13 mouse cellular contexts compared by ENCODE assay signal in genomic region chr12:42063745-42064144, GRCm38 (mm10).
"Had no signal": no experiment of that assay in that cellular context is flagged by ENCODE, and none has a peak within 500 bp of the region (broad histone marks: within the 10 kb centered on the region; RNA-seq: fewer than 3 reads in every experiment).

No protein-coding gene starts in this region.

- H3K27ac ChIP-seq: hindbrain, postnatal 0 days; limb, embryonic 10.5 days; liver, embryonic 14.5 days; lung, embryonic 15.5 days; midbrain, embryonic 10.5 days; neural tube, embryonic 13.5 days; stomach, postnatal 0 days had no signal

- H3K9me3 ChIP-seq: limb, embryonic 10.5 days; lung, embryonic 15.5 days; midbrain, embryonic 10.5 days; neural tube, embryonic 13.5 days had no signal

- H3K4me3 ChIP-seq: limb, embryonic 10.5 days; lung, embryonic 15.5 days; midbrain, embryonic 10.5 days; neural tube, embryonic 13.5 days had no signal

- H3K9ac ChIP-seq: liver, embryonic 14.5 days; lung, embryonic 15.5 days; neural tube, embryonic 13.5 days had no signal

- H3K4me1 ChIP-seq: limb, embryonic 10.5 days; lung, embryonic 15.5 days; midbrain, embryonic 10.5 days; neural tube, embryonic 13.5 days had no signal

- DNase-seq: kidney, adult 18-20 months; kidney, postnatal 10 days; kidney, postnatal 4 days; midbrain, embryonic 14.5 days; right cerebral cortex, postnatal 14 days; thymus, postnatal 4 days had no signal

- H3K4me2 ChIP-seq: lung, embryonic 15.5 days; neural tube, embryonic 13.5 days had no signal

- H3K27me3 ChIP-seq: lung, embryonic 15.5 days; neural tube, embryonic 13.5 days had no signal

- ATAC-seq: hindbrain, postnatal 0 days had no signal

- H3K36me3 ChIP-seq: limb, embryonic 10.5 days; lung, embryonic 15.5 days; midbrain, embryonic 10.5 days; neural tube, embryonic 13.5 days had no signal
